Mouse (Mus musculus): ENCODE results near the gene Trim43a. TPM values are rescaled to one million over a fixed set of nuclear protein-coding genes. Genes with fewer than 3 reads are reported as not detected.
A peak's percentile ranks its signal among the peaks of the same experiment; 100 is the strongest.
"Not testable (repeated sequence)": the region's sequence is repeated elsewhere in the genome, so short reads cannot be mapped to it uniquely, and the experiment has no call there.

Gene Trim43a
- polyA plus RNA-seq (2012; rRNA removed): 0.03 TPM in 1 of 2 replicates, not detected in the other

DNA sequence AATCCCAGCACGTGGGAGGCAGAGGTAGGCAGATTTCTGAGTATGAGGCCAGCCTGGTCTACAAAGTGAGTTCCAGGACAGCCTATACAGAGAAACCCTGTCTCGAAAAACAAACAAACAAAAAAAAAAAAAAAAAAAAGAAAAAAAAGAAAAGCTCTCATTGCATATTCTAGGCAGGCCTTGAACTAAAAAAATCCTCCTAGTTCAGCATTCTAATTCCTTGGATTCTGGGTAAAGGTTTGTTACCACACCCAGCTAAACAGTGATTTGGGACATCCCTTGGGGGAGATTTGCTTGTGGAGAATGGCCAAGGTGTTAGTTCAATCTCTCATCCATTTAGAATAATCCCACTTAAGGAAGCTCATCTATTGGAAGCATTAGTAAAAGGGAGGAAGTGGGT lies at the start of gene Trim43a:
Gene Trim43a, plus strand, starts transcription at position 301 of the 400 bp plus-strand sequence.
- not testable (repeated sequence) for DNase-seq (ENCODE audit: low spot score)

DNA sequence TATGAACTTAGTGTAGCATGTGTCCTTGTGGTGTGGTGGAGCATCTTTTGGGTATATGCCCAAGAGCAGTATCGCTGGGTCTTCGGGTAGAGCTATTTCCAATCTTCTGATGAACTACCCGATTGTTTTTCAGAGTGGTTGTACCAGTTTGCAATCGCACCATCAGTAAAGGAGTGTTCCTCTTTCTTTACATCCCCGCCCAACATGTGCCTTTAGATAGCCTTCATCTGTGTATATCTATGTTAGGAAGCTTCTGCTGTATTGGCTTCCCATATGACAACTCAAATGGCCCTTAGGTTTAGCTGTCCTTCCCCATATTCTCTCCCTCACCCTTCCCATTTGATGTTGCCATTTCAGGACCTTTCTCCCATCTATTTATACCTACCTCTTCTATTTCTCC lies 46.6 kb upstream of the Trim43a start:
- DNase-seq (ENCODE audit: low spot score): no peak

DNA sequence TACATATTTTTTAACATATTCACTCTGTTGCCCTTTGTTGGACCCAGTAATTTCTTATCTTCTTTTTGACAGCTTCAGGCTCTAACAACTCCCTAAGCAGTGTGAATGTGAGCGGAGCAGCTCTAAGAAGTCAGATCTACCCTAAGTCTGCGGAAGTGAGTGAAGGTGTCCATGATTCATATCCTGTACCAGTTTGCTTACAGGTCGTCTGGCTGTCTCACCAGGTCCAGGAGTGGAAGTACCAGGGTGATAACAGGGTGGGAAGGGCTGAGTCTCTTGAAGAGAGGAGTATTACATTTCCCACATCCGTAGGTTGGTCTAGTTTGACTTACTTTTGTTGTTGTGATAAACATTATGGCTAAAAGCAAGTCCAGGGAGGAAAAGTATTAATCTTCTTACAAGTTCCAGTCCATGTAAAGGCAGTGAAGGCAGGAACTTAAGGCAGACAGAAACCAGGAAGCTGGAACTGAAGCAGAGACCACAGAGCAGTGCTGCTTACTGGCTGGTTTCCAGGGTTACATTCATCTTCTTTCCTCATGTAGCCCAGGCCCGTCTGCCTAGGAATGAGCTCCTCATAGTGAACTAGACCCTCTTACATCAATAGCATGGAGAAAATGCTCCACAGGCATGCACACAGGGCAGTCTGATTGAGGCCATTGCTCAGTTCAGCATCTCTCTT lies 41.0 kb upstream of the Trim43a start:
- no peak for DNase-seq (ENCODE audit: low spot score)

DNA sequence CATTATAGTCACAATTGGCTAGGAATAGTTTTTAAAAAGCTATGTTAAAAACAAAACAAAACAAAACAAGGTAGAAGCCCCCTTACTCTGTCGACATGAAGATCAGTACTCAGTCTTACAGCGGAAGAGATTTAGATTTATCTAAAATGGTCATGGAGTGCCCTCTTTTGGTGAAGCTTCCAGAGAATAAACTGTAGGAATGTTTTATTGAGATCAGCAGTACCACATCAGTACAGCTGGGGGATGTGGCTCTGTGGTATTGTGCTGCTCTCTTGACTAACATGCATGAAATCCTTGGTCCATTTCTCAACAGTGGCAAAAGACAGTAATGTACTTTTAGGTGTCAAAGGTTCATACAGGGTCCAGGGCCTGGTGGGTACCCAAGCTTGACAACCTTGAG lies 37.9 kb upstream of the Trim43a start:
- no peak for DNase-seq (ENCODE audit: low spot score)

DNA sequence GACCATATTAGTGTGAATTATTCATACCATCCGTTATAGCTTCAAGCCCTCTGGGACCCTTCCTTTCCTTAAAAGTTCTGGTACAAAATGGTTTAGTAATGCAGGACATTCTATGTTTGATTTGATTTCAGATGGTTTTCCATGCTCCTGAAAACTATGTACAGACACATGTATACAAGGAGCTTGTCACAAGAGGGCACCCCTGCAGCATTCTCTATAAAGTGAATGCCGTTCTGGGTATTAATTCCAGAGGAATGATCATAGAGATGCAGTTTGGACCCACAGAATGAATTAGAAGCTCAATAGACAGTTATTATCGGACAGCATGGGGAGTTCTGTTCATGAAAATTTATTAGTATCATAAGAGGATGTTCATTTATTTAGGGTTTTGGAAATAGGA lies 35.2 kb upstream of the Trim43a start:
- DNase-seq (ENCODE audit: low spot score): no peak

DNA sequence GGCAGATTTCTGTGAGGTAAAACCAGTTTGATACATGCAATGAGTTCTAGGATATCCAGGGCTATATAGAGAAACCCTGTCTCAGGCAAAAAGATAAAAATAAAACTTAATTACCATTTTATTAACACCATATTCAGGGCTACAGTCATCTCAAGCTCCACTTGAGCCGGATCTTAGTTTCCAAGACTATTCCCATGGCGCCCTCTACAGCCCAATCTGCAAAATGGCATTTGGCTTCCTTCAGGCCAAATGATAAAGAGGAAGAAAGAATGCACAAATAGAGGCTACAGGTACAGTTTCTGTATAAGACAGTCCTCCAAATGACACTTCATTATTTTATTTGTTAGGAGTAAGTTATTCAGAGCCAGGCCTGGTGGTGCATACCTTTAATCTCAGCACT lies 34.5 kb upstream of the Trim43a start:
- no peak for DNase-seq (ENCODE audit: low spot score)

DNA sequence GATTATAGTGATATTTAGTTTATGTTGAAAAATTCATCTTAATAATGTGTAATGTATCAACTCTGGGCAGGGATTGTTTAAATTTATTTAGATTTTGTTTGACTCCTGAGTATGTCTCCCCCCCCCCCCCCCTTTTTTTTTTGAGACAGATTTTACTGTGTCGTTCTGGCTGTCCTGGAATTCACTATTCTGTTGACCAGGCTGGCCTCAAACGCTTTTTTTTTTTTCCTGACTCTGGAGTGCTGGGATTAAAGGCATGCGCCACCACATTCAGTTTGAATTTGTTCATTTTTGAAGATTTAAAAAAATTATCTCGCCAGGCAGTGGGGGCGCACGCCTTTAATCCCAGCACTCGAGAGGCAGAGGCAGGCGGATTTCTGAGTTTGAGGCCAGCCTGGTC lies 34.0 kb upstream of the Trim43a start:
- no peak for DNase-seq (ENCODE audit: low spot score)

DNA sequence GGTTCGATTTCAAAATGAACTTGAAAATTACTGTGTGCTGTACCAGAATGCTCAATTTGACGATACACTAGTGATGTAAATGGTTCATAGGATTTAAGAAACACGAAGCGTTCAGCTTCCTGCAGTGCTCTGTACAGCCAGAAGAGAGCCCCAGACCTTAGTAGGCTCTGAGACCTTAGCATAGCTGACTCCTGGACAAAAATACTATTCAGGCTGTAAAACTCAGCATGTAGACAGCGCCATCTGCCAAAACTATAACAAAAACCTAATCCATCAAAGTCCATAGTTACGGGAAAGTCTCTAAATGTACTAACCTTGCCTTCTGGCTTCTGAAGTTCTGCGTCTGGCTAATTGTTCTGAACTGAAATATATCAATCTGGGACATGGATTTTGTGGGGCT lies 33.4 kb upstream of the Trim43a start:
- DNase-seq (ENCODE audit: low spot score): no peak

DNA sequence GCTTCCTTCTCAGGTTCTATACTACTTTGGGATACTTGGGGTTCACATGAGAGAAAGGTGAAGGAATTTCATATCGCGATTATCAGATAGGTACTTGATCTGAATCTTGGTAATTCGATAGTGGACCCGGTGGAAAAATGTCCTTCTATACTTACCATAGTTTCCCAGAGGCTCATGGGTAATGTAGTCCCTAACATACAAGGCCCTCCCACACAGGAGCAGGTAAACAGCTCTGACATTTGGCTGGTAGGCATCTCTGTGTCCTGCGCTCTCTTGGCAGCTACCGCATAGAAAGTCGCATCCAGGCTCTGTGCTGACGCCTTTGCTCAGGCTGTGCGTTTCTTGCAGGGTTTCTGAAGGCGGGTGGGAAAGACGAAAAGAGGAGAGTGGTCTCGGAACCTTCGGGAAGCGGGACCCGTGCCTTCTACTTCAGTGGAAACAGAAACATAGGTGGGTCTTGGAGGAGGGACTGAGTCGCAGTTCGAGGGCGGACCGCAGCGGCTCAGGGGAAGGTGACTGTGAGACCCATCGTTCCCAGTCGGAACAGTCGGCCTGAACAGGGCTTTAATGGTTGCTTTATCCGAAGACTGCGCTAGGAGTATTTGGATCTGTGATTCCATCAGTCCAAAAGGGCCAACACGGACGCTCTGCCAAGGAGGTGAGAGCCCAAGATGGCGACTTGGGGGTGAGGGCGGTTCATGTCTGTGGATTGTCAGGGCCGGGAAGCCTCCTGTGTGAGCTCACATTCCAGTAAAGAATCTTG lies 32.7 kb upstream of the Trim43a start, which contains the start of gene Zfp949:
Gene Zfp949, plus strand, starts transcription at position 170 of the 763 bp plus-strand sequence.
- DNase-seq (ENCODE audit: low spot score): peak; percentile 42

DNA sequence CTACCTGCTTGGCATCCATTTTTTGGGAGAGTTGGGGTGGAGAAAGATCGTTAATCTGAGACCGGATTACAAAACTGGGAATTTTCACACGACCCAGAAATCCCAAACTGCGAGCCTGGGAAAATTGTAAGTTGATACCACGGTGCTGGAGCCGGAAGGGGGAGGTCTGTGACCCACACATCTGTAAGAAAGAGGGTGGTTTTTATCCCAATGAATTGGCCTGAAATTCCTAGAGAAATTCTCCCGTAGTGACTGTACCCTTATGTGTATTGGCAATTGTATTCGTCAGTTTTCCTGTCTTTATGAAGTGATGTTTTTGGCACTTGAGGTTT lies 32.1 kb upstream of the Trim43a start:
- DNase-seq (ENCODE audit: low spot score): no peak

DNA sequence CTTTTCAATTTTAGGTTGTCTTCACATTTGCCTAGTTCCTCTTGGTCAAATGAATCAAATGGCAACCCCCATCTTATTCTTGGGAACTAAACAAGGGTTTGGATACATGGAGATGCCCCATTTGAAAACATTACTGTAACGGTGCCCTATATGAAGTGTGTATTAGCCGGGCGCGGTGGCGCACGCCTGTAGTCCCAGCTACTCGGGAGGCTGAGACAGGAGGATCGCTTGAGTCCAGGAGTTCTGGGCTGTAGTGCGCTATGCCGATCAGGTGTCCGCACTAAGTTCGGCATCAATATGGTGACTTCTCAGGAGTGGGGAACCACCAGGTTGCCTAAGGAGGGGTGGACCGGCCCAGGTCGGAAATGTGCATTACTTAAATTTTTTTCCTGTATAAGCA lies 27.6 kb upstream of the Trim43a start:
- no peak for DNase-seq (ENCODE audit: low spot score)

DNA sequence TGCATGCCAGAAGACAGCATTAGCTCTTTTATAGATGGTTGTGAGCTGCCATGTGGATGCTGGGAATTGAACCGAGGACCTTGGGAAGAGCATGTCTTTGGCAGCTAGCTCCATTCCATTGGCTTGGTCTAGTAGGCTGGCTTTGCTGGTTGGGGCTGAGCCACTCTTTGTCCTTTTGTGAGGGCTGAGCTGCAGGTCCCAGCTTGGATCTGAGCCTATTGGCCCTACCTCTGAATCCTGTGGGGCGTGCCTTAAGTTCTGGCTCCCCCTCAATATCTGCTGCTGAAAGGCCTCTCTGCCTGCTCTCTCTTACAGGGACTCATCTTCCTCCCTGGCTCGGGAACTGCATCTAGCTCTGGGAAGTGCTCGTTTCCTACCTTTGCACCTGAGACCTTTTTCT lies 22.5 kb upstream of the Trim43a start:
- no peak for DNase-seq (ENCODE audit: low spot score)

DNA sequence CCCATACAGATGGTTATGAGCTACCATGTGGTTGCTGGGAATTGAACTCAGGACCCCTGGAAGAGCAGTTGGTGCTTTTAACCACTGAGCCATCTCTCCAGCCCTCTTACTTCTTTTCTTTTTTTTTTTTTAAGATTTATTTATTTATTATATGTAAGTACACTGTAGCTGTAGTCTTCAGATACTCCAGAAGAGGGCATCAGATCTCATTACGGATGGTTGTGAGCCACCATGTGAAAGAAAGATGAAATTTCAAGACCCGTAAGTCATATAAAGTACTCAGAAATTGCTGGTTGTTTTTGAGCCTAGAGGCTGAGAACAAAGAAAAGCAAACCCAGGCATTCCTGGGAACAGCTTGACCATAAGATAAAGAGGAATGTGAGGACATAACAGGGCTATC lies 19.2 kb upstream of the Trim43a start:
- DNase-seq (ENCODE audit: low spot score): not testable (repeated sequence)

DNA sequence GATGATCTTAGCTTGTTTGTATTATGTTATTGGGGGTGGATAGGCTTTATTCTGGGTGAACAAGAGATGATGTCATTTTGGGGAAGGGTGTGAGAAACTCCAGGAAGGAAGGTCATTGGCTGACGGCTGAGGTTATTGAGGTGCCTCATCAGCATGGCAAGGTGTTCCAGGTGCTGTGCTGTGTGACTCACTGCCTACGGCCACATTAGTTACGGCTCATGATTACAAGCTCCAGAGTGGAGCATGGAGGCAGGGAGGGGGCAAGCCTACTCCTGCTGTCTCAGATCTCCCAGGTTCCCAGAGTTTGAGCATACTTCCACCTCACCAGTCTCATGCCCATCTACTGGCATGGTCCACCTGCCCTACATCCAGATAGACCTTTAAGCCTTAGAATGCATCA lies 10.2 kb upstream of the Trim43a start:
- DNase-seq (ENCODE audit: low spot score): not testable (repeated sequence)

DNA sequence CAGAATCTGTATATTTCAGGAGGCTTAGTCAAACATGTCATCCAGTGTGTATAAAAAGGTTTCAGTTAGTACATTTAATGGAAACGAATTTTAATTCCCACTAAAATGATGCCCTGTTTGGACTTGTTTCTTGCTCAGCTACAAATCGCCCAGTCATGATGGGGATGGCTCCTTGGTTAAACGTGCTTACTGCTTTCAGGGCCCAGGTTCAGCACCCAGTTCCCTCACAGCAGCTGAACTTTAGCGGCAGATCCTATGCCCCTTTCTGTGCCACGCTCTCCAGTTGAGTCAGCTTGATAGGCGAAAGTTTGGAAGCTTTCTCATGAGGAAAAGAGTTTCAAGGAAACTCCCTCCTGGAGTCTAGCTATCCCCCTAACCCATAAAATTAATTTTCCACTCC lies 13.0 kb downstream of the Trim43a start:
- not testable (repeated sequence) for DNase-seq (ENCODE audit: low spot score)

DNA sequence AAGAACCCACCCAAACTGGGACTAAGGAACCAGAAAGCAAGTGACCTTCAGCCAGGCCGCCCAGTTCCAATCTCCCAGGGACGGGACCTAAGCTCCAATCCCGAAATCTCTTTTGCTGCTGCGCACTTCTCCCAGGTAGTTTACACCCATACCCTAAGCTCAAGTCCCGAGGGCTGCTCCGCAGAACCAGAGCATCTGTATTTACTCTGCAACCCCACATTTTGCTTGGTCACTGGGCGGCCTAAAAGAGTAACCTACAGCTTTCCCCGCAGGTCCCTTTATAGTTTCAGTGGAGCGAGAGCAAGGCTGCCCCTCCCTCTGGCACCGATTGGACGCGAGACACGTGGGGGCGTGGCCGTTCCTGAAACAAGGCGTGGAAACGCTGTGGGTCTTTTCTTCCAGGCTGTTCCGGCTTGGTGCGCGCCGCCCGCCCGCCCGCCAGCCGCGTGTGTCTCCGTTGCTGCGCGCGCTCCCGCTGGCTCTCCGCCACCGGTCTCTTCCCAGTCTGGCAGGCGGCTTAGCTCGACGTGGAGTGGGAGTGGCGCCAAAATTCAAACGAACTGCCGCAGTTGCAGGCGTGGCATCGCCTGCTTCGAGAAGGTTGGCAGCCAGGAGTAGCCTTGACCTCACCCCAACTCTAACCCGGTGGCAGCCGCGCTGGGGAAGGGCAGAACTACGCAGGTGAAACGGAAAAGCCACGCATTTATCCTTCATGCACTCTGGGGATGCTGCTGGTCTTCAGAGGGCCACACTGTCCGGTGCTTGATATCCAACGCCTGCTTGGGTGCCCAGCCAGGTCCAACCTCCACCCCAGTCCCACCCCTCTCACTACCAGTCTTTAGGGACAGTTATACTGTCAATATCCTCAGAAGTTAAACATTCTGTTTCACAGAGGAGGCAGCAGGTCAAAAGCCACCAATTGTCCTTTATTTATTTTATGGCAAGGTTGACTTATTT lies 18.8 kb downstream of the Trim43a start:
- peak; percentile 99 for DNase-seq (ENCODE audit: low spot score)

DNA sequence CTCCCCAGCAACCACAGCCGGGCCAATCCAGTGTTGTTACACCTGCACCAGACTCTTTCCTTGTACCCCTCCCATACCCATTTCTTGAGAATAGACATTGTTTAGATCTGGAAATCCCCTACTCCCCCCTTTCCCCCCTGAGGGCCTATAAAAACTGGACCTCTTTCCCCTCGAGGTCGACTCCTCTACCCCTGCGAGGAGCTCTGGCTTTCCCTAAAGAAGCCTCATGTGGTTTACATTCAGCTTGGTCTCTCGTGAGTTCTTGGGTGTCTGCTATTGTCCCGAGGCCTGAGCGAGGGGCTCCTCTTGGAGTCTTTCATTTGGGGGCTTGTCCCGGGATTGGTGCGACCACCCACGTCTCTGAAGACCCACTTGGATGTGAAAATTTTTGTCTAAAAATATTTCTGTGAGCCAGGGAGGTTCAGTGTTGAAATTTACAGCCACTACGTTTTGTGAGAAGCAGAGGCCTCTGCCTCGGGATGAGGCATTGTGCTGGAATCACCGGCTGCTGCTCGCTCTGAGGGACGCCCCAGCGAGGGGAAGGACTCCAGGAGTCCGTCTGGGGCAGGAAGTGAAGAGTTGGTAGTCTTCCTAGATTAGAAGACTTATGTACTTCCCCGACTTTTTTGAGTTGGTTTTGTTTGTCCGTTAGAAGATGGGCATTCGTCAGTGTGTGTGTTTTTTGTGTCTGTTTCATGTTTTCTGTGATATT lies 45.3 kb downstream of the Trim43a start:
- not testable (repeated sequence) for DNase-seq (ENCODE audit: low spot score)

DNA sequence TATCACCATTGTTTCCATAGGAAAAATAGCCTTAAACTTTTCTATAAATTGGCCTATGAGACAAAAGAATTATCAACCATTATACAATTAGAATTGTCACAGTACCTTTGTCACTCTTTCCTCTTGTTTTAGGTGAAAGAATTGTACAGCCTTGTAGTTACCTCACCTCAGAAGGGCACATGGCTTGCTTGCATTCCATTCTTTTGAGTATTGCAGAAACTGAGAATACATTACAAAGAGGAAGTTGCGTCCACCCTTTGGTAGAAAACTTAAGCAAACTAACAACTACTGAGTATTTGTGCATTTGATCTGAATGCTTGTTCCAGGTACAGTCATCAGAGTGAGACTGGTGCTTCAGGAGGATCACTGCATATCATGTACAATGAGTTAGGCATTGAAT lies 57.4 kb downstream of the Trim43a start:
- DNase-seq (ENCODE audit: low spot score): not testable (repeated sequence)

Measured in urinary bladder, adult 2 months (tissue).